Mouse (Mus musculus): ENCODE results near the gene Rundc3b.

Gene Rundc3b

DNA sequence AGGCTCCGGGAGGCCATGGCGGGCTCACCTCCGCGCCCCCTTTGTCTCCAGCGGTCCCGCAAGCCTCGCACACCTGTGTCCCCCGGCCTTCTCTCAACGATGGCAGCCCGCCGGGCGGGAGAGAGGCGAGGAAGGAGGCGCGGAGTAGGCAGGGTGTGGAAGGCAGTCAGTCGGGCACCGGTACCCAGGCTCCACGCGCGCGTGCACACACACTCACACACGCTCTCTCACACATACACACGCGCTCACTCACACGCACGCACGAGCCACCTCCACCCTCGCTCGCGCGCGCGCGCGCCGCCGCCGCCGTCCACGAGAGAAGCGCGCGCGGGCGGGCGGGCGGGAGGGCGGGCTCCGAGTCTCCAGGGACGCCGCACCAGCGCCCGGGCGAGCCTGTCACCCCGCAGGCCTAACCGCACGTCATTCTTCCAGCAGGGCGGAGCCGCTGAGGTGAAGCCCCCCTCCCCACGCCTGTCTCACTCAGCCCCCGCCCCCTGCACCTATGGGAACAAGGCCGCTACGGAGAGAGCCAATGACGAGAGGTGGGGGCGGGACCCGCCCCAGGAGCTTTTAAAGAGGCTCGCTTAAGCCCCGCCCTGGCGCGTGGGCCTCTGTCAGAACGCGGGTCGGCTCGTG is at the start of gene Rundc3b:
Gene Rundc3b, minus strand, starts transcription at position 357 of the 636 bp plus-strand sequence.
- DNase-seq (ENCODE audit: low spot score), result peak; percentile 62

DNA sequence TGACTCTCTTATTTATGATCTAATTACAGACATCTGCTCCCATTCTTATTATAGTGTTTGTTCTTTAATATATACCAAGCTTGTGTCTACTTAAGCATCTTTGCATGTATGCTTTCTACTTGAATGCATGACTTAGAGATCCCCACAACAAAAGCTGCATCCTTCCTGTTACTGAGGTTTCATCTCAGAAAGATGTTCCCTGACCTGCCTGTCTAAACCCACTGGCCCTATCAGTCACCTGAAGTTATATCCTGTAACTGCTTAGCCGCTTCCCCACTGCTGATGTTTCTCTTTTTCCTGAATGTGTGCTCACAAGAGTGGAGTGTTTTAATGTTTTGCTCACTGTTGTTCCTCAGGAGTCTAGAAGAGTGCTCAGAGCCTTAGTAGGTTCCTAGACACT is 46.9 kb upstream of the Rundc3b start:
- no peak for DNase-seq (ENCODE audit: low spot score)

- no peak for DNase-seq (ENCODE audit: low spot score)
These were observed 45.2 kb upstream of the Rundc3b start for GRCm38 (mm10) chr5:8667758-8668474.

- no peak for DNase-seq (ENCODE audit: low spot score)
These were observed 41.9 kb upstream of the Rundc3b start for GRCm38 (mm10) chr5:8664678-8665077.

GRCm38 (mm10) chr5:8660738-8661151 is 38.0 kb upstream of the Rundc3b start:
- DNase-seq (ENCODE audit: low spot score), result no peak

GRCm38 (mm10) chr5:8659911-8660737 is 37.4 kb upstream of the Rundc3b start, which contains the start of gene Abcb1a:
Gene Abcb1a, plus strand, starts transcription at chr5:8660077.
- no peak for DNase-seq (ENCODE audit: low spot score)

- DNase-seq (ENCODE audit: low spot score), result no peak
These were observed 29.3 kb upstream of the Rundc3b start for GRCm38 (mm10) chr5:8652085-8652484.

- DNase-seq (ENCODE audit: low spot score), result no peak
These were observed 26.0 kb upstream of the Rundc3b start for GRCm38 (mm10) chr5:8648774-8649173.

- no peak for DNase-seq (ENCODE audit: low spot score)
These were observed 25.5 kb upstream of the Rundc3b start for GRCm38 (mm10) chr5:8648300-8648699.

- DNase-seq (ENCODE audit: low spot score), result no peak
These were observed 11.8 kb upstream of the Rundc3b start for GRCm38 (mm10) chr5:8634489-8634975.

DNA sequence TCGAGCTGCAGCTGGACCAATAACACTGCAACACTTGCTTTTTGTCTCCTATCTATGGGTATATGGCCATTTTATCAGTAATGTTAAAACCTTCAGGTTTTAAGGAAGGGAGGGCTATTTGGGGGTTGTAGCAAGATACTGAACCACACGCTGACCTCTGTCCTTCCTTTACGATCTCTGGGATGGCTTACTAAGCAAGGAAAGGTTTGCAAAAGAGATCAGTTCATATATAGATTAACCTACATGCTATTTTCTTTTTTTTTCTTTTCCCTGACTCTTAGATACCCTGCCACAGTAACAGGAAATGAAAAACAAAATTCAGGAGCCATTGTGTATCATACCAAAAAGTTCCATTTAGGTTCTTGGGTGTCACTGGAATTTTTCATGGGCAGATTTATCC is 10.1 kb upstream of the Rundc3b start:
- DNase-seq (ENCODE audit: low spot score), result no peak

- peak; percentile 3 for DNase-seq (ENCODE audit: low spot score)
These were observed 619 bp downstream of the Rundc3b start for GRCm38 (mm10) chr5:8622071-8622595.

- no peak for DNase-seq (ENCODE audit: low spot score)
These were observed 51.6 kb downstream of the Rundc3b start for GRCm38 (mm10) chr5:8571118-8571517.

- no peak for DNase-seq (ENCODE audit: low spot score)
These were observed 55.9 kb downstream of the Rundc3b start for GRCm38 (mm10) chr5:8566867-8567266.

- DNase-seq (ENCODE audit: low spot score), result no peak
These were observed 78.2 kb downstream of the Rundc3b start for GRCm38 (mm10) chr5:8544512-8544911.

GRCm38 (mm10) chr5:8542631-8543207 is 80.0 kb downstream of the Rundc3b start:
- no peak for DNase-seq (ENCODE audit: low spot score)

DNA sequence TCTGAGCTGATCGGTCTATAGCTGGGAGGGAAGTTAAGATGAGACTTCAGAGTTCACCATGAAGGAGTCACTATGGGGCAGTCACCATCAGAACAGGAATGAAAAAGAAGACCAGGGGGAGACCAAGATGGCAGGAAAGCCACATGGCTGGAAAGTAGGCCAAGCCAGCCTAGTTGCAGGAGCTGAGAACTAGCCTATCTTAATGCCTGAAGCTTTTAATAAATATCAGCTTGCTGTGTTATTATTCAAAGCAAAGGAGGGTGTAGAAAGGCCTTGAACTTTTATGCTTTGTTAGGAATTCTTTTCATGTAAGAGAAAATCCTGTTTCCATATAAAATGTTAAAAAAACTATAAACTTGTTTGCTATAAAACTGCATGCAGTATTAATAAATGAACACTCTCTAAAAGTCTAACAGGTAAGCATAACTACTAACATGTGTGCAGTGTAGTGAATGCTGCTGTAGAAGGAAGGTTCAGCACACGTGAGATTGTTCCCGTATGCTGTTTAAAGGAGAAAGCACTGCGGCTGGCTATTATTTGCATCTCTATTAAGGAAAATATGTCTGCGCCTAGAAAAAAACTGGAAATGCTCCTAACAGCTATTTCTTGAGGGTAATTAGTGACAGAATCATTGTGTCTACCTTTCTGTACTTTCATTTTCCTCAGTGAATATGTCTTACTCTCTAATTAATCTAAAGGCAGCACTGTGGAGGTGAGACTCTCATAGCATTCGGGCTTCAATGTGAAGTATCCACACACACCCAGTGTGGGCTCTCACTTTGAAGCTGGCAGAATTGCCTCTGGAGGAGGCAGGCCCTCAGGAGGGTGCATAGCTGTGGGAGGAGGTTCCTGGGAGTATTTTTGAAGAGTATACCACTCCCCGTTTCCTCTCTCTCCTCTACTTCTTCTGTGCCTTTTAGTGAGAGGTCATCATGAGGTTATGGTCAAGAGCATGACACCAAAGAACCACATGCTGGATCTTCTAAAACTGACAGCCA is 81.3 kb downstream of the Rundc3b start:
- DNase-seq (ENCODE audit: low spot score), result no peak

DNA sequence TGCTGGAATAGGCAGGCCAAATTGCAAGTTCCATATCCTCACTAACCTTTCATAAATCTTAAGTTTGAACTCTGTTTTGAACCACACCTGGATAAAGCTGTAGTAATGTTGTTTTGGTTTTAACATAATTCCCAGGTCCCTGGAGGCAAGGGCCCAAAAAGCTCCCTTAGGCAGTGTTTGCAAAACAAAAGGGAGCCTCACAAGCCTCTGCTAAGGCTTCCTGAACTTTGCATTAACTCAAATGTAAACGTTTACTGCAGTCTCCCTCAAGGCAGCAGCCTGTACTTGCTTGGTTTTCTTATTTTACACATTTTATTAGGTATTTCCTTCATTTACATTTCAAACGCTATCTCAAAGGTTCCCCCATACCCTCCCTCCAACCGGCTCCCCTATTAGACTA is 103.7 kb downstream of the Rundc3b start:
- no peak for DNase-seq (ENCODE audit: low spot score)

GRCm38 (mm10) chr5:8491778-8492177 is 131.0 kb downstream of the Rundc3b start:
- no peak for DNase-seq (ENCODE audit: low spot score)

GRCm38 (mm10) chr5:8489471-8490110 is 133.2 kb downstream of the Rundc3b start:
- DNase-seq (ENCODE audit: low spot score), result no peak

Measured in layer of hippocampus, adult 9-10 months (tissue).